Comparison of ENCODE assay signal across 24 mouse cellular contexts in the genomic region with DNA sequence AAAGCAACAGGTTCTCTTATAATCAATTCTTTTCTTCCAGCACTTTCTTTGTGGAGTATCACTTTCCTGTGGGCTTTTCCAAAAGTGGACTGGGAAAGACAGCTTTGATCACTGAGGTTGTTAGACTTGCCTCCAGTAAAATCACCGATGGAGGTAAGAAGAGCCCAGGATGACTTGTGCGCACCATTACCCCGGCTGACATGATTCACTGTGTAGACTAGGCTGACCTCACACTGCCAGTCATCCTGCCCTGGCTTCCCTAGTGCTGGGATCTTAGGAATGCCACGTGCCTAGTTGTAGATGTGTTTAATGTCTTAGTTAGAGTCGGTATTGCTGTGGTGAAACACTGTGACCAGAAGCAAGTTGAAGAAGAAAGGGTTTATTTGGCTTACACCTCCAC. TPM values are rescaled to one million over a fixed set of nuclear protein-coding genes. Genes with fewer than 3 reads are reported as not detected.
DNase-seq lines count a peak whose midpoint lies in the region; ATAC-seq and TF ChIP-seq lines count a peak whose summit lies in the region.
"Had no signal": no experiment of that assay in that cellular context is flagged by ENCODE, and none has a peak within 500 bp of the region (broad histone marks: within the 10 kb centered on the region; RNA-seq: fewer than 3 reads in every experiment).

No protein-coding gene starts in this region.

- H3K4me1 ChIP-seq in kidney, embryonic 15.5 days: no peaks in the 10 kb centered on the region
- no peaks in the 10 kb centered on the region for H3K4me1 ChIP-seq in kidney, postnatal 0 days (replicated peaks; ENCODE audit: insufficient read depth, low read length)
- H3K4me1 ChIP-seq: embryonic facial prominence, embryonic 10.5 days; embryonic facial prominence, embryonic 12.5 days had no signal

- intact Hi-C loops in heart, postnatal 36 days (cut with DNase I): no loop called here

- 59% methylated on average over 5 of the region's 5 CpGs for WGBS in kidney, embryonic 15.5 days
- WGBS in kidney, postnatal 0 days: 58% methylated on average over 5 of the region's 5 CpGs

- no peak overlapping the region for H3K9ac ChIP-seq in kidney, embryonic 15.5 days
- no peak overlapping the region for H3K9ac ChIP-seq in kidney, postnatal 0 days (ENCODE audit: low read depth, low read length)
- H3K9ac ChIP-seq: embryonic facial prominence, embryonic 12.5 days; forebrain, embryonic 13.5 days; forebrain, embryonic 15.5 days had no signal

- peak overlapping the region; percentile 33; the same call in 1 of the 2 replicates for H3K27ac ChIP-seq in kidney, embryonic 15.5 days
- H3K27ac ChIP-seq in kidney, postnatal 0 days: no peak overlapping the region
- H3K27ac ChIP-seq: embryonic facial prominence, embryonic 10.5 days; embryonic facial prominence, embryonic 12.5 days; forebrain, embryonic 13.5 days; forebrain, embryonic 15.5 days had no signal

- no peaks in the 10 kb centered on the region for H3K27me3 ChIP-seq in kidney, embryonic 15.5 days
- H3K27me3 ChIP-seq in kidney, postnatal 0 days (ENCODE audit: insufficient read depth, low read length): no peaks in the 10 kb centered on the region
- H3K27me3 ChIP-seq: CH12.LX; embryonic facial prominence, embryonic 12.5 days; forebrain, embryonic 13.5 days; forebrain, embryonic 15.5 days; Patski had no signal

- no peak overlapping the region for H3K4me3 ChIP-seq in kidney, embryonic 15.5 days (replicated peaks)
- no peak overlapping the region for H3K4me3 ChIP-seq in kidney, postnatal 0 days (replicated peaks; ENCODE audit: low read depth, low read length)
- H3K4me3 ChIP-seq: embryonic facial prominence, embryonic 10.5 days; embryonic facial prominence, embryonic 12.5 days; forebrain, embryonic 13.5 days; forebrain, embryonic 15.5 days had no signal

- H3K36me3 ChIP-seq in kidney, embryonic 15.5 days: peaks cover 91% of the 10 kb centered on the region
- H3K36me3 ChIP-seq in kidney, postnatal 0 days (ENCODE audit: insufficient read depth, low read length): peaks cover 46% of the 10 kb centered on the region

- peak; percentile 63 for DNase-seq in heart, adult 11 months
- DNase-seq in heart, postnatal 36 days: no peak
- DNase-seq in kidney, postnatal 25 days: no peak
- DNase-seq in kidney, postnatal 0 days (ENCODE audit: low spot score): peak; percentile 66
- no peak for DNase-seq in kidney, postnatal 10 days
- DNase-seq: adrenal gland, adult 8-10 months; adrenal gland, postnatal 14 days; adrenal gland, postnatal 36 days; B cell, adult 2 months; cerebellum, adult 11-12 months; cerebellum, adult 2 months; cerebellum, adult 9-10 months; cerebellum, postnatal 10 days; cerebellum, postnatal 25 days had no signal

- no peaks in the 10 kb centered on the region for H3K9me3 ChIP-seq in kidney, embryonic 15.5 days (replicated peaks)
- no peaks in the 10 kb centered on the region for H3K9me3 ChIP-seq in kidney, postnatal 0 days (replicated peaks; ENCODE audit: low read length)
- H3K9me3 ChIP-seq: embryonic facial prominence, embryonic 10.5 days; embryonic facial prominence, embryonic 12.5 days; forebrain, embryonic 13.5 days; forebrain, embryonic 15.5 days; G1E had no signal

- no peak for TF ChIP-seq CTCF in kidney, postnatal 0 days (IDR thresholded peaks at IDR 0.05; ENCODE audit: low read depth)

- peak; percentile 84 for ATAC-seq in kidney, embryonic 15.5 days (replicated peaks; ENCODE audit: low FRiP score)
- ATAC-seq in kidney, postnatal 0 days (replicated peaks; ENCODE audit: low FRiP score, low read depth): peak; percentile 46; the same call in 1 of the 2 replicates
- ATAC-seq: activated CD4-positive, CD25-positive, alpha-beta regulatory T cell, adult 4 months; CD4-positive, CD25-positive, alpha-beta regulatory T cell, adult 4 months; forebrain, embryonic 13.5 days; forebrain, embryonic 15.5 days; Patski had no signal

- no peak overlapping the region for H3K4me2 ChIP-seq in kidney, embryonic 15.5 days
- no peak overlapping the region for H3K4me2 ChIP-seq in kidney, postnatal 0 days (ENCODE audit: low read length)
- H3K4me2 ChIP-seq: embryonic facial prominence, embryonic 12.5 days; forebrain, embryonic 13.5 days; forebrain, embryonic 15.5 days had no signal

RNA-seq across cellular contexts. Expression of a gene that starts 35.6 kb away (rescaled TPM):
- total RNA-seq in heart, postnatal 36 days (2021): 10 to 100 TPM; 35.6 to 37.2 TPM
- polyA plus RNA-seq in kidney, embryonic 15.5 days (2015; fragmentation: Nextera tagmentation; extraction: Ambion mirVana): 61.2 and 68.9 TPM in 2 replicates
- 45.9 and 47.6 TPM in 2 replicates for polyA plus RNA-seq in kidney, postnatal 0 days (2015; fragmentation: Nextera tagmentation; extraction: Ambion mirVana)

RNA-seq across cellular contexts. Expression of a gene that starts 35.6 kb away (rescaled TPM):
- total RNA-seq in heart, postnatal 36 days (2021): 1 to 10 TPM; 7.8 to 9.5 TPM
- 27.4 and 28.1 TPM in 2 replicates for polyA plus RNA-seq in kidney, embryonic 15.5 days (2015; fragmentation: Nextera tagmentation; extraction: Ambion mirVana)
- 13.1 TPM in 2 replicates for polyA plus RNA-seq in kidney, postnatal 0 days (2015; fragmentation: Nextera tagmentation; extraction: Ambion mirVana)

Comparison
In these comparisons a context has a peak if more than half of its experiments do, and no peak if none do; other contexts are left out.
1. DNase-seq: peak in heart, adult 11 months (single experiment) and kidney, postnatal 0 days (single experiment); none in heart, postnatal 36 days (0 of 2), kidney, postnatal 25 days (0 of 2) and kidney, postnatal 10 days (single experiment).